Mouse (Mus musculus): ENCODE results near the gene Wdr90. TPM values are rescaled to one million over a fixed set of nuclear protein-coding genes. Genes with fewer than 3 reads are reported as not detected.

The Wdr90 gene
- polyA plus RNA-seq, 1 experiment from 2014 or later: 13.1 TPM

Small RNA genes lying within 50 kb of the gene (microRNA-seq; reads per million reads assigned to microRNA genes)
- not detected for gene Mir3082

Other genes starting within 250 kb of the Wdr90 start
- gene Gng13, start 144.3 kb downstream of the Wdr90 start, polyA plus RNA-seq (2015; fragmentation: Nextera tagmentation; extraction: Ambion mirVana): 5.5 and 11.3 TPM in 2 replicates
- 6.4 and 7.4 TPM in 2 replicates for gene Chtf18, start 134.1 kb downstream of the Wdr90 start, polyA plus RNA-seq (2015; fragmentation: Nextera tagmentation; extraction: Ambion mirVana)
- 32.9 and 33.0 TPM in 2 replicates for gene Rpusd1, start 133.8 kb downstream of the Wdr90 start, polyA plus RNA-seq (2015; fragmentation: Nextera tagmentation; extraction: Ambion mirVana)
- not detected in 2 replicates for gene Mslnl, start 125.5 kb downstream of the Wdr90 start, polyA plus RNA-seq (2015; fragmentation: Nextera tagmentation; extraction: Ambion mirVana)
- 0.52 and 0.76 TPM in 2 replicates for gene Msln, start 107.1 kb downstream of the Wdr90 start, polyA plus RNA-seq (2015; fragmentation: Nextera tagmentation; extraction: Ambion mirVana)
- 29.9 and 30.4 TPM in 2 replicates for gene Narfl, start 87.7 kb downstream of the Wdr90 start, polyA plus RNA-seq (2015; fragmentation: Nextera tagmentation; extraction: Ambion mirVana)
- 149 and 169 TPM in 2 replicates for gene Haghl, start 75.8 kb downstream of the Wdr90 start, polyA plus RNA-seq (2015; fragmentation: Nextera tagmentation; extraction: Ambion mirVana)
- 0.21 and 0.28 TPM in 2 replicates for gene Ccdc78, start 74.9 kb downstream of the Wdr90 start, polyA plus RNA-seq (2015; fragmentation: Nextera tagmentation; extraction: Ambion mirVana)
- 99.9 and 103 TPM in 2 replicates for gene Fam173a, start 68.6 kb downstream of the Wdr90 start, polyA plus RNA-seq (2015; fragmentation: Nextera tagmentation; extraction: Ambion mirVana)
- gene AC134908.4, start 65.8 kb downstream of the Wdr90 start, polyA plus RNA-seq (2015; fragmentation: Nextera tagmentation; extraction: Ambion mirVana): 1.6 and 2.2 TPM in 2 replicates
- gene Metrn, start 64.4 kb downstream of the Wdr90 start, polyA plus RNA-seq (2015; fragmentation: Nextera tagmentation; extraction: Ambion mirVana): 79.4 and 88.8 TPM in 2 replicates
- 38.1 and 43.0 TPM in 2 replicates for gene Fbxl16, start 52.4 kb downstream of the Wdr90 start, polyA plus RNA-seq (2015; fragmentation: Nextera tagmentation; extraction: Ambion mirVana)
- gene Wdr24, start 37.9 kb downstream of the Wdr90 start, polyA plus RNA-seq (2015; fragmentation: Nextera tagmentation; extraction: Ambion mirVana): 29.7 and 32.7 TPM in 2 replicates
- 51.0 and 55.4 TPM in 2 replicates for gene Jmjd8, start 32.6 kb downstream of the Wdr90 start, polyA plus RNA-seq (2015; fragmentation: Nextera tagmentation; extraction: Ambion mirVana)
- 397 and 428 TPM in 2 replicates for gene Stub1, start 28.1 kb downstream of the Wdr90 start, polyA plus RNA-seq (2015; fragmentation: Nextera tagmentation; extraction: Ambion mirVana)
- 61.6 and 73.4 TPM in 2 replicates for gene Rhbdl1, start 24.2 kb downstream of the Wdr90 start, polyA plus RNA-seq (2015; fragmentation: Nextera tagmentation; extraction: Ambion mirVana)
- 14.8 and 15.4 TPM in 2 replicates for gene Gm20683, start 19.7 kb downstream of the Wdr90 start, polyA plus RNA-seq (2015; fragmentation: Nextera tagmentation; extraction: Ambion mirVana)
- 16.9 and 20.3 TPM in 2 replicates for gene Rhot2, start 16.6 kb downstream of the Wdr90 start, polyA plus RNA-seq (2015; fragmentation: Nextera tagmentation; extraction: Ambion mirVana)
- gene Mcrip2, start 7.3 kb upstream of the Wdr90 start, polyA plus RNA-seq (2015; fragmentation: Nextera tagmentation; extraction: Ambion mirVana): 34.1 and 38.9 TPM in 2 replicates
- gene Mettl26, start 13.6 kb upstream of the Wdr90 start, polyA plus RNA-seq (2015; fragmentation: Nextera tagmentation; extraction: Ambion mirVana): 63.4 and 67.5 TPM in 2 replicates
- 0.34 and 0.51 TPM in 2 replicates for gene Wfikkn1, start 19.4 kb upstream of the Wdr90 start, polyA plus RNA-seq (2015; fragmentation: Nextera tagmentation; extraction: Ambion mirVana)
- 49.5 and 50.8 TPM in 2 replicates for gene Rab40c, start 58.2 kb upstream of the Wdr90 start, polyA plus RNA-seq (2015; fragmentation: Nextera tagmentation; extraction: Ambion mirVana)
- gene Pigq, start 83.4 kb upstream of the Wdr90 start, polyA plus RNA-seq (2015; fragmentation: Nextera tagmentation; extraction: Ambion mirVana): 83.1 and 90.5 TPM in 2 replicates
- gene Nhlrc4, start 83.5 kb upstream of the Wdr90 start, polyA plus RNA-seq (2015; fragmentation: Nextera tagmentation; extraction: Ambion mirVana): 0.19 and 0.52 TPM in 2 replicates
- 3.9 and 4.7 TPM in 2 replicates for gene A930017K11Rik, start 91.1 kb upstream of the Wdr90 start, polyA plus RNA-seq (2015; fragmentation: Nextera tagmentation; extraction: Ambion mirVana)
- gene Capn15, start 124.3 kb upstream of the Wdr90 start, polyA plus RNA-seq (2015; fragmentation: Nextera tagmentation; extraction: Ambion mirVana): 20.6 and 25.5 TPM in 2 replicates
- 12.8 and 23.0 TPM in 2 replicates for gene Rab11fip3, start 208.1 kb upstream of the Wdr90 start, polyA plus RNA-seq (2015; fragmentation: Nextera tagmentation; extraction: Ambion mirVana)
- gene Decr2, start 228.8 kb upstream of the Wdr90 start, polyA plus RNA-seq (2015; fragmentation: Nextera tagmentation; extraction: Ambion mirVana): 45.6 and 45.7 TPM in 2 replicates
- gene Nme4, start 234.1 kb upstream of the Wdr90 start, polyA plus RNA-seq (2015; fragmentation: Nextera tagmentation; extraction: Ambion mirVana): 22.9 and 23.2 TPM in 2 replicates